Mouse (Mus musculus): ENCODE data around the gene Uncx. TPM values are rescaled to one million over a fixed set of nuclear protein-coding genes. Genes with fewer than 3 reads are reported as not detected.

The Uncx gene
- polyA plus RNA-seq, 1 experiment, result not detected

DNA sequence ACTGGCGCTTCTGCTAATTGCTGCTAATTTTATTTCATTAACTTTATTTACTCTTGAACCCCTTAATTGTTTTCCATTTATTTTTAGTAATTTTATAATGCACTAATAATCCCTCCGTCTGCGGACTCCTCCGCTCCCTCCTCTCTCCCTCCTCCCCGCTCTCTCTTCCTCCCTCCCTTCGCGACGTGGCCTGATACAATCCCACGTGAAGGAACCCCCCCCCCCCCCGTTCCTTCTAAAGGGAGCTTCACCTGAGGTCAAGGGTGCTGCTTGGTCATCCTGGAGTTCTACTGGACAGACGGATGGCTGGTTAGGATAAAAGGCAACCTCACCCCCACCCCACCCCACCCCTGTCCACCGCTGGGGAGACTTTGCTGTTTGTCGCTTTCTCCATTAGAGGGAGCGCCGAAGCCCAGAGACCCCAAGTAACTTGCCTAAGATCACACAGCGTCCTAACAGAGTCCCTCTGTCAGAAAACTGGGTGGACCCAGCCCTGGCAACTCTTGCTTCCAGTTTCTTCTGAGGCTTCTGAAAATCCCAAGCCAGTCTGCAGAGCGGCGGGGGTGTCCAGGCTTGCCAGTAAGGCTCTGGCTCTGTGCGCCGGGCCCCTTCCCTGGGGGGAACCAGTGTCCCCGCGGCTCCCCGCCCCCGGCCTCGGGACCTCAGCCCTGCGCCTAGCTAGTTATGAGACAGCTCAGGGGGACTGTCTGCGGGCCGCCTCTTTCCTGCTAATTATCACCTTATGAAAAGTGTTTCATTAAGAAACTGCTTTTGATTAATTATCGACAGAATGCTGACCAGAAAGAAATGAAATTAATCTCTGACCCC is 10.4 kb downstream of the Uncx start:
- no peak for TF ChIP-seq GATA1 (IDR thresholded peaks at IDR 0.05; ENCODE audit: low read length)

DNA sequence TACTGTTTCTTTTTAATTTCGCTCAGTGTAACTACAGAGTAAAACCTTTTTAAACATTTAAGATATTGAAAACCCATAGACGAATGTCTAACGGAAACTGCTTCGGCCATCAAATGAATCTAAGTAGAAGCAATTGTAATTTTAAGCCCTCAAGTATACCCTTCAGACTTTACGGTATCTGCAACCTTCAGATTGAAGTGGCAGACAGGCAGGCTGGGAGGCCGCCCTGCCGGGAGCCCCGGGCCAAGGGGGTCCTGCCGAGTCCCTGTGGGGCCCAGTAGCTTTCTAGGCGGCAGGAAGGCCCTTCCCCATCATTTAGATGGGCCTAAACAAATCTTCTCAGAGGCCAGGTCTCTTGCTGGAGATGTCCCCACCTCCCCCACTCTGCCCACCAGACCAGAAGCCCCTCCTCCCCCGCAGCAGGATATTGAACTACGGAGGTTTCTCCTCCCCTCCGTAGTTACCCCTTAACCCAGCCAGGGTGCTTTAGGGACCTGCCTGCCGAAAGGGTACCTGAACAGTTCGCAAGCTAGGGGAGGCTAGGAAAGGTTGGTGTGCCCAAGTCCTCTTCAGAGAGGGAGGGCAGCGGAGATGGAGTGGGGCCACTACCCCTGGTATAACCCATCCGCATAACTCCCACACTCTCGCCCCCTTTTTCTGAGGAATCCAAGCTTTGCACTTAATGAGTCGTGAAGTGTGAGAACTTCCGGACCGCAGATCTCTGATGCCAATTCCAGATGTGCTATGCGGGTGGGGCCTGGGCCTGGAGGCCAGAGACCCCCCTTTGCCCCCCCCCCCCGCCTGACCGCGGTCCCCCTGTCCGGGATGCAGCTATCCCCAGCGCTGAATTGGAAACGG is 11.4 kb downstream of the Uncx start:
- no peak for TF ChIP-seq GATA1 (IDR thresholded peaks at IDR 0.05; ENCODE audit: low read length)

DNA sequence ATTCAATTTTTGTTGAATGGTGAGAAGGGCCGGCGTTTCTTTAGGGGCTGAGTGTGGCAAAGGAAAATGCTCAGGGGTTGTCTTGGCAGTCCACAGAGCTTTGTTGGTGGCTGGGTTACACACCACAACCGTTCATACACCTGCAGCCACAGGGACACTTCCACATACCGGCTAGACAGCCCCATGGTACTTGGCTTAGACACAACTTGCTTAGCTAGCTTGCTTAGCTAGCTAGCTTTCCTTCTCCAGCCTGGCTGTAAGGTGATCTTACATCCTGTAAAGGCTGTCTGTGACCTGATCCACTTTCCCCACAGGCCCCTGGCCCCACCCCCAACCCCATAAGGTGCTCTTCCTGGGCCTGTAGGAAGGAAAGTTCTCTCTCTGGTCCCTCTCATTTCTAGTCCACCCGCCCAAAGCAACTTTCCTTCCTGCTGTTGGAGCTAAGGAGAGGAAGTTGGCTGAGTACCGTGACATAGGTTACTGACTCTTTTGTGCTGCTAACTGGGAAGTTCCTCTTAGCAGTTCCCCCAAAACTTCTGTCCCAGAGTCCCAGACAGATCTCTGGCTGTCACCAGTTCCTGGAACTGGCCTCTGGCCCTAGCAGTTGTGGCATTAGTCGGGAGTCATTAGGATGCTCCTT is 12.3 kb downstream of the Uncx start:
- TF ChIP-seq GATA1 (IDR thresholded peaks at IDR 0.05; ENCODE audit: low read length), result no peak

DNA sequence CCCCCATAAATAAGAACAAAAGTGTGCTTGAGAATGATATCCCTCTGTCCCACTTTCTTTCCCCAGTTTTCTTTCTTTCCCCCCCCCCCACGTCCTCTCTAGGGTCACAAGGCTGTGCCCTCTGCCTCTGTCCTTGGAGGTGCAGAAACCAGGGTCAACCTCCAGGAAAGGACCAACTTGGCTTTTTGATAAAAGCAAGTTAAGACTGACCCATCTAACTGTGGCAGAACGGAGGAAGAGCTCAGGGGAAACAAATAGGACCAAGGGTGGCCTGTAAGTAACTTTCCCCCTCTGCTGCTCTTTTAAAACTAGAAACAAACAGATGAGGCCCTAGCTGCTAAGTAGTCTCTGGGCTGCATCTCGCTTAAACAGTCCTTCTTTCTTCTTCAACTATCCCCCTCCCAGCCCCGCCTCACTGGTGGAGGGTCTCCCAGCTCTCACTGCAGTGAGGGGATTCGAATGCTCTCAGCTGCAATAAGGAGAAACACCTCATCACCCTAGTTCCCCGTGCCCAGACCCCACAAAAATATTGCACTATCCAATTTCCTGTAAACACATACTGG is 12.9 kb downstream of the Uncx start:
- TF ChIP-seq GATA1 (IDR thresholded peaks at IDR 0.05; ENCODE audit: low read length), result no peak

DNA sequence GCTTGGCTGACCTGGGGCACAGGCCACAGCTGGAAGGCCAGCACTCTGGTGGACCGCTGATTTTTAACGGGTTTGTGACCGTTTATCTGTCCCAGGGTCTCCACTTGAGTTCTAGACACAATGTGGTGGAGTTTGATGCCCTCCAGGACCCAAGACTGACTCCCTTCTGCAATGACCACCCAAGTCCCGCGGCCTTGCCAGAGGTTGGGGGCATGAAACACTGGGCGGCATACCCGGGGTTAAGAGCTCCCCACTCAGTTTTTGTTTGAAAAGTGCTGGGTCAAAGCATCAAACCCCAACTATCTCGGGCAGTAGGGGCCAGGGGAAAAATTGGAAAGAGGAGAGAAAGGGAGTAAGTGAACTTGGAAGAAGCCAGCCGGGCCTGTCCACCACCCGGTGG is 13.8 kb downstream of the Uncx start:
- TF ChIP-seq GATA1 (IDR thresholded peaks at IDR 0.05; ENCODE audit: low read length), result no peak

DNA sequence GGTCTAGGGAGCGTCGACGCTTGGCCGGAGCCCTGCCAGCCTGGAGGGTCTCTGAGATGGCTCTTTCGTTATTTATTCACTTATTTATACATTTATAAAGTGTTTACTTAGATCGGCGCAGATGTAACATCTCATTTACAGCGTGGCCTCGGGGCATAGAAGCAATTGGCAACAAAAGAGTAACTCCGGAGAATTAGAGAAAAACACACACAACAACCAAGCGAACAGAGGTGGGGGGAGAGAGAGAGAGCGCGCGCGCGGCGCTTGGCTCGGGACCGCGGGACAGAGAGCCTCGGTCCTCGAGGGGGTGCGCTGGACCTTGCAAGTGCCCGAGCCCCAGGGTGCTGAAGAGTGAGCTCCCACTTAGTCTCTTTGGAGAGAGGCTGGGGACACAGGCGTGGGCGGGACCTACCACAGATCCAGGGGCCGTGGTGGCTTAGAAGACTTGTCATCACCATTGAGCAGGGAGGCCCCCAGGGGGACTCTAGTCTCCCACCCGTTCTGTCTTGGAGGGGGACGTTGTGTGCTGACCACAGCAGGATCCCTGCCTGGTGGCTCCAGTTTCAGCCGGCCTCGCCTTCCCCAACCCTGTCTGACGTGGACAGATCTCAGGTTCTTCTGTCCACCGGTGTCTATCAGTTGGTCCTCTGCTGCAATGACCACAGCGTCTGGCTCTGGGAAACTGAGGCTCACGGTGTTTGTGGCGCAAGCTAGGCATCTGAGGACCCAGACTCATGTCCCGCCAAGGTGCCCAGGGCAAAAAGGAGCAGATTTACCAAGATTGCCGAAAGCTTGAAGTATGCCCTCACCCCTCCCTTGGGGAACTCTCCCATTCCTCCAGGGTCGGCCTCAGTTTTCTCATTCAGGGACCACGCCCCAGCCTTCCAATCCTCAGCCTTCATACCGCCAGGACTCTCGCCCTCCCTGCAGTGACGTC is 14.5 kb downstream of the Uncx start:
- no peak for TF ChIP-seq GATA1 (IDR thresholded peaks at IDR 0.05; ENCODE audit: low read length)

DNA sequence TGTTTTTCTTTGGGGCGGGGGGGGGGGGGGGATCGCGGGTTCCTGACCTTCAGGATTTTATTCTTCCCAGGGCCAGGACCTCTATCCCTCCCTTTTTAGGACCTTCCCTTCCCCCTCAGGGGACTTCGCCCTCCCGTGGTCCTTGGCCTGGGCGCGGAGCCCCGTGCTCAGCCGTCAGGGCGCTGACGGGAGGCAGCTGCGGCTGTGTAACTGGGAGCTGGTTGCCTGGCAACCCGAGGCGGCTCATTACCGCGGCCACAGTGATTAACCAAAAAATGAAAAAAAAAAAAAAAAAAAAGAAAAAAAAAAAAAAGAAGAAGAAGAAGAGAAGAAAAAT is 15.1 kb downstream of the Uncx start:
- TF ChIP-seq GATA1 (IDR thresholded peaks at IDR 0.05; ENCODE audit: low read length), result no peak

DNA sequence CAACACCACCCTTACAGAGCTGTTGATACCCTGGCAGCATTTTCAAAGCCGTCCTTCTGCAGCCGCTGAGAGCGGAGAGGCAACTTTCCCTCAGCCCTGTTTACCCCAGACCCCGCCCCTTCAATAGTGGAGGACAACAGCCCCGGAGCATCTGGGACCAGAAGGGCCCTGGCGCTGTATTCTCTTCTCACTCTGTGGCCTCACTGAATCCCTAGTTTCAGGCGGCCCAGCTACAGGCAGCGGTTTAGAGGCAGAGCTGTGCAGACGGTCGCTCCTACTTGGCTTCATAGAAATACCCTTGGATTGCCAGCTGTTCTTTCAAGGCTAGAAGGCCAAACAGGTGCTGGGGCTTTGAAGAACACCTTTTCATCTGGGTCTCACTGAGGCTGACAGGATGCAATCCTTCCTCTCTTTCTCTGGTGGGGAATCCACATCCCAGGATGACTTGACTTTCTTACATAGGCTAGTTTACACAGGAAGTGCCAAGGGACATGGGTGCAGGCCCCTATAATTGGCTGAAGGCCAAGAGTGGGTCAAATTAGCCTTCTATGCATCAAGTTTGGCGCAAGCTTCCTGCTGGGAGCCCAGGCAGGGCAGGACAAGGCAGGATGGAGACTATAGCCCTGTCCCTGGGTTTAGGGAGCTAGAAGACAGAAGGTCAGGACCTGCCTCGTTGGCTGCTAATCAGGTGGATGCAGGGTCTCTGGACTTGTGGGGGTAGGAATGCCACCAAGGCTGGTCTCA is 15.8 kb downstream of the Uncx start:
- TF ChIP-seq GATA1 (IDR thresholded peaks at IDR 0.05; ENCODE audit: low read length), result no peak

DNA sequence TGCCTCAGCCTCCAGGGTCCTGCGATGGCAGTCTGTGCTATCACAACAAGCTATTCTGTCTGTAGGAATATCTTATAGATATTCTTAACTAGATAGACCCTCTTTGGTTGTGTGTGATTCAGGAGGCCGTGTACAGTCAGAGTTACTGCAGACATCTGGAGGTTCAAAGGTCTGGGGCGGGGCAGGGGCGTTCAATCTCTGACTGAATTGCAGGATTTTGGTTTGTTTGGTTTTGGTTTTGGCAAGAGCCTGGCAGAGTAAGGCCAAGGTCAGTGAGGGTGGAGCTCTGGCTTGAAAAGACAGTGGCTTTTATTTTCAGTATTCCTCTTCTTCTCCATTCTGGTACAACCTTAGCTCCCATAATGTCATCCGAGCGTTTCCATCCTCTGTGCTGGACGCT is 16.5 kb downstream of the Uncx start:
- TF ChIP-seq GATA1 (IDR thresholded peaks at IDR 0.05; ENCODE audit: low read length), result no peak

DNA sequence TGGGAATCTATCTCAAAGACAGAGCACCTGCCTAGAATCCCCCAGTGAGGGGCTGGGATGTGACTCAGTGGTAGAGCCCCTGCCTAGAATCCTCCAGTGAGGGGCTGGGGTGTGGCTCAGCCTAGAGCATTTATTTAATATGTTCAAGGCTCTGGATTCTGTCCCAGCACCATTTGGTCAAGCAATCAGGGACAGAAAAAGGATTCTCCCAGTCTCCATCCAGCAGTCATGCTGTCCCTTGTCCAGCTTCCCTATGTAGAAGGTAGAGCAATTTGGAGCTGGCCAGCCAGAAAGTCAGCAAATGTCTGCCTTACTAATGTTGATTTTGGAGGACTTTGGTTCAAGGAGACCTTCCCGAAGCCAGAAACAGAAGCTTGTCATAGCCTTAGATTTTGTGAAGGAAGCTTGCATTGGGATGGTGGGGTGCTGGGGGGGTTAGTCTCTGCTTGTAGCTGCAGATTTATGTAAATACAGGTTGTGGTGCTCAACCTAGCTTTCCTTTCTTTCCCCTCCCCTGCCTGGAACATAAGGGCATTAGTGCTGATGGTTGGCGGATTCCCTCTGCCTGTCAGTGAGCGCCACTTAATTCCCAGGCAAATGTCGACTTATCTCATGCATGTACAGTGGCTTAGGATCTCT is 18.2 kb downstream of the Uncx start:
- TF ChIP-seq GATA1 (IDR thresholded peaks at IDR 0.05; ENCODE audit: low read length), result no peak

DNA sequence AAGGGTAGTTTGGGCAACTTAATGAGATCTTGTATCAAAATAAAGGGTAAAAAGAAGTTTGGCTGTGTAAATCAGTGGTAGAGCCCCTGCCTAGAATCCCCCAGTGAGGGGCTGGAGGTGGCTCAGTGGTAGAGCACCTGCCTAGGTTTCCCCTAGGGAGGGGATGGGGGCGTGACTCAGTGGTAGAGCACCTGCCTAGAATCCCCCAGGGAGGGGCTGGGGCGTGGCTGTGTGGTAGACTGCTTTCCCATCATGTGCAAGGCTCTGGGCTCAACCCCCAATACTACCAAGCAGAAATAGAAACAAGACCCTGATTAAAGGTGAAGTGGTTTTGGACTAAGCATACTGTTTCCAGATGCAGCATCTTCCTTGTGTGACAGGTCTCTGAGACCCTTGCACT is 21.4 kb downstream of the Uncx start:
- TF ChIP-seq GATA1 (IDR thresholded peaks at IDR 0.05; ENCODE audit: low read length), result no peak

DNA sequence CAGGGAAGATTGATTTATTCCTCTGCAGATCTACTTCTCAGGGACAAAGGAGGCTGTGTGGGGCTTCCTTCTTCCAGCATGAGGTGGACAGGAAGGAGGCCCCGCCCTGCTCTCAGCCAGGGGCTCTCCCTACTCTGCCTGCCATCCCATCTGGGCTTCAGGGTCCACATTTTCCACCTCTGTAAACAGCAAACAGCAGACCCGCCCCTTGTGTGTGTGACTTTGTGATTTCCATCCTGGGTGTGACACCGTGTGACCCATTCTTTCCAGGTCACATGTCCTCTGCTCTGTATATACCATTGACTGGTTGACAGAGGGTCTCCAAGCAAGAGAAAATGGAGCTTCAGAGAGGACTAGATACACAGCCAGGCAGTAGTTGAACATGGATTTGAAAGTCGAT is 22.2 kb downstream of the Uncx start:
- no peak for TF ChIP-seq GATA1 (IDR thresholded peaks at IDR 0.05; ENCODE audit: low read length)

DNA sequence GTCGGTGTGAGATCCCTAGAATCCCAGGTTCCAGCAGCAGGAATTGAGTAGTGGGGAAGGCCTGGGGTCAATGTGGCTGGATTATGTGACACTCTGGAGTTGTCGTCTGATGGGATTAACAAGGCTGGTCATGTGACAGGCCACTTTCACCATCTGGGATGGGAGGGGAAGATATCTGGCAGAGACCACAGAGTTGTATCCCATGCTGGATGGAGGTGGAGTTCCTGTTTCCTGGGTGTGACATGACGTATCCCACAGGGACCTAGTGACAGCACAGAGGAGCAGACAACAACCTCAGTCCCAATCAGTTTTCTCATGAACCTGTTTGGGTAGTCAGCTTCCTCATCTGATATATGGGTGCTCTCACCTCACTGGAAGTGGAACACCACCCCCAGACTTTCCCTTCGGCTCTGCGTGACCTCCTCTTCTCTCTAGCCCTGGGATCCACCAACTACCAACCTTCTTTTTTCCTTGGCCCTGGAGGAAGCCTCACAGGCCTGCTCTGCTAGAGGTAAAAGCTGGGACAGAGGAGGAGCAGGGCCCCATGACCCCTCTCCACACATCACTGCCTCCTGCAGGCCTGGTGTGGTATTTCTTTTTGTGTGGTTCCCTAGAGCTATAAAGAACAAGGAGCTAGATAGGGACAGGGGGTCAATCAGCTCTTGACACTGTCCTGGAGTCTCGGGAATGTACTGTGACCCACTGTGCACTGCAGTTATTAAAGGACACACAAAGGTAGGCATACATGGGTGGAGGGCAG is 23.5 kb downstream of the Uncx start:
- TF ChIP-seq GATA1 (IDR thresholded peaks at IDR 0.05; ENCODE audit: low read length), result no peak

Data from G1E-ER4 (cell line).